Mouse (Mus musculus) fat pad, adult 2 months (tissue): ENCODE measurements around the gene Mapkapk3.
"Not testable (repeated sequence)": the region's sequence is repeated elsewhere in the genome, so short reads cannot be mapped to it uniquely, and the experiment has no call there.

Source experiments
- DNase-seq: peaks from one replicate; pipeline ENCODE4 v3.0.0-alpha.2; 2011; ENCODE audit warnings: low read depth, low spot score; ENCODE audit errors: extremely low read depth

Gene Mapkapk3

DNA sequence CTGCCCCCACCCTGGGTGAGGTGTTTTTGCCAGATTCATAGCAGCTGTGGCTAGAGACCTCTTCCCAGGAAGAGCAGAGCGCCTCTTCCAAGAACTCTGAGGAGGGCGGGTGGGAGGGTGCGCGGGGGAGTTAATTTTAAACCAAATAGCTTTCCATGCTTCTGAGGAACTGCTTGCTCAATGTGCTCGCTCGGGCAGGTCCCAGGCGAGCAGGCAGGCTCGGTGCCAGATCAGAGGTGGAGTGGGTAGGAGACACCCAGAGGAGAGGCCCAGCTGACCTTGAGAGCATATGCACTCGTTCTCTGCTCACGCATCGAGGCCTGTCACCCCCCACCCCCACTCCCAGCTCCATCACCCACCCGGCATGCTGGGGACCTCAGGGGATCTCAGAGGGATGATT is 18.2 kb upstream of the Mapkapk3 start:
- DNase-seq, result no peak

GRCm38 (mm10) chr9:107307099-107307872 is 17.6 kb upstream of the Mapkapk3 start:
- DNase-seq, result no peak

DNA sequence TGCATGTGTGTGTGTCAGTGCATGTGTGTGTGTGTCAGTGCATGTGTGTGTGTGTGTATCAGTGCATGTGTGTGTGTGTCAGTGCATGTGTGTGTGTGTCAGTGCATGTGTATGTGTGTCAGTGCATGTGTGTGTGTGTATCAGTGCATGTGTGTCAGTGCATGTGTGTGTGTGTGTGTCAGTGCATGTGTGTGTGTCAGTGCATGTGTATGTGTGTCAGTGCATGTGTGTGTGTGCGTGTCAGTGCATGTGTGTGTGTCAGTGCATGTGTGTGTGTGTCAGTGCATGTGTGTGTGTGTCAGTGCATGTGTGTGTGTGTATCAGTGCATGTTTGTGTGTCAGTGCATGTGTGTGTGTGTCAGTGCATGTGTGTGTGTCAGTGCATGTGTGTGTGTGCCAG is 17.0 kb upstream of the Mapkapk3 start:
- not testable (repeated sequence) for DNase-seq

GRCm38 (mm10) chr9:107305601-107306542 is 16.2 kb upstream of the Mapkapk3 start:
- no peak for DNase-seq

- DNase-seq, result no peak
Observed at GRCm38 (mm10) chr9:107305012-107305411, 15.3 kb upstream of the Mapkapk3 start.

DNA sequence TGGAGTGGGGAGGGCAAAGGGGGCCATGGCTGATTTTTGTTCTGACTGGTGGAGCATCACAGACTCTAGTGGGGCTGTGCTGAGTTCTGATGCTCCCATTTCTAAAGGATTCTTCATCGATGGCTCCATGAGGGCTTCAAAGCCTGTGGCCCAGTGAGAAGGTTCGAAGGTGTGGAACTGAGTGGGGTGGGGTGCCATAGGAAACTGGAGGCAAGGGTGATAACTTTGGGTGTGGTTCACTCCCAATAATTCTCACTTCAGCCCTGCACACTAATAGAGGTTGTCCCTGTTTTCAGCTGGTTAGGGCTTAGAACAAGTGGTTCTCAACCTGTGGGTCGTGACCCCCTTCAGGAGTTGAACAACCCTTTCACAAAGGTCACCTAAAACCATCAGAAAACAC is 14.7 kb upstream of the Mapkapk3 start:
- no peak for DNase-seq

DNA sequence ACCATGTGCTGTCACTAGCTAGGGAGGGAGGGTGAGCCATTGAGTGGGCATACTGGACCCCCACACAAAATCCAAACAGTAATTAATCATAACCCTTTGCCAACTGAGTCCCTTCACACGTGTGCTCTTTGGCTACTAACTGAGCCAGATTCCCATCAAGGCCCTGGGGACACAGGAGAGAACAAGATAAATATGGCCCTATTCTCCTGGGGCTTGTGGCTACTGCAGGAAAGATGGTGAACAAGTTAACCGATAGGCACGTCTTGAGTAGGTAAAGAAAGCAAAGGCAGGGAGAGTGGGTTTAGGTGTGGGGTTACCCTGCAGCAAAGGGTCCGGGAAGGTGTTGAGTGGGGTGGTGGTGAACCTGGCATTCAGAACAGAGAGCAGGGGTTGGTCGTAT is 14.2 kb upstream of the Mapkapk3 start:
- no peak for DNase-seq

- no peak for DNase-seq
Observed at GRCm38 (mm10) chr9:107303121-107303820, 13.6 kb upstream of the Mapkapk3 start.

GRCm38 (mm10) chr9:107302592-107302991 is 12.9 kb upstream of the Mapkapk3 start:
- DNase-seq, result no peak

GRCm38 (mm10) chr9:107301554-107302331 is 12.1 kb upstream of the Mapkapk3 start:
- no peak for DNase-seq

DNA sequence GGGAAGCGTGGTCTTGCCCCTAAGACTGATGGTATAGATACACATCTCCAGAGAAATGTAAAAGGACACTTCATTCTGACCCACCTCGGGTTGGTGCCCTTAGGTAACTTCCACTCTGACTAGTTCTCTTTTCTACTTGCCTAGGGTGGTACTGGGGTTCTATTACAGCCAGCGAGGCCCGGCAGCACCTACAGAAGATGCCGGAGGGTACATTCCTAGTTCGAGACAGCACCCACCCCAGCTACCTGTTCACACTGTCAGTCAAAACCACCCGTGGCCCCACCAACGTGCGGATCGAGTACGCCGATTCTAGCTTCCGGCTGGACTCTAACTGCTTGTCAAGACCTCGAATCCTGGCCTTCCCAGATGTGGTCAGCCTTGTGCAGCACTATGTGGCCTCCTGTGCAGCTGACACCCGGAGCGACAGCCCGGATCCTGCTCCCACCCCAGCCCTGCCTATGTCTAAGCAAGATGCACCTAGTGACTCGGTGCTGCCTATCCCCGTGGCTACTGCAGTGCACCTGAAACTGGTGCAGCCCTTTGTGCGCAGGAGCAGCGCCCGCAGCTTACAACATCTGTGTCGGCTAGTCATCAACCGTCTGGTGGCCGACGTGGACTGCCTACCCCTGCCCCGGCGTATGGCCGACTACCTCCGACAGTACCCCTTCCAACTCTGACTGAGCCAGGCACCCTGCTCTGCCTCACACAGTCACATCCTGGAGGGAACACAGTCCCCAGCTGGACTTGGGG is 10.7 kb upstream of the Mapkapk3 start:
- DNase-seq, result no peak

- no peak for DNase-seq
Observed at GRCm38 (mm10) chr9:107299783-107300182, 10.1 kb upstream of the Mapkapk3 start.

GRCm38 (mm10) chr9:107298876-107299275 is 9.2 kb upstream of the Mapkapk3 start:
- DNase-seq, result no peak

GRCm38 (mm10) chr9:107298059-107298780 is 8.5 kb upstream of the Mapkapk3 start:
- no peak for DNase-seq

GRCm38 (mm10) chr9:107297658-107298057 is 8.0 kb upstream of the Mapkapk3 start:
- no peak for DNase-seq

DNA sequence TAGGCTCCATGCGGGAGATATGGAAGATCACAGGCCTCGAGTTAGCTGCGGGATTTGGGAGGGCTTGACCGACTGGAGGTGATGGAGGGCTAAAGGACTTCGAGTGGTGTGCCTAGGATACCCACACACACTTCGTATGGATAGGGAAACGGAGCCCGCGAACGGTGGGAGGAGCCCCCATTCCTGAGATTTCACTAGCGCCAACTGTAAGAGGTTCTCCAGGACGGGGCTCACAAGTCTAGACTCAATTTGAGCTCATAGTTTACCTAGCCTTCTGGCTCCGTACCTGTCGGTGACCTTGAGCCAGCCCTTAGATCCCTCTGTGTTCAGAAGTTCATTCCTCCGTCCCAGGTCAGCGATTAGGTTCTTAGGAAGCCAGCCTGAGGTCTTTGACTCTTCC is 7.4 kb upstream of the Mapkapk3 start:
- no peak for DNase-seq

GRCm38 (mm10) chr9:107296501-107296965 is 6.9 kb upstream of the Mapkapk3 start:
- peak; percentile 95 for DNase-seq

DNA sequence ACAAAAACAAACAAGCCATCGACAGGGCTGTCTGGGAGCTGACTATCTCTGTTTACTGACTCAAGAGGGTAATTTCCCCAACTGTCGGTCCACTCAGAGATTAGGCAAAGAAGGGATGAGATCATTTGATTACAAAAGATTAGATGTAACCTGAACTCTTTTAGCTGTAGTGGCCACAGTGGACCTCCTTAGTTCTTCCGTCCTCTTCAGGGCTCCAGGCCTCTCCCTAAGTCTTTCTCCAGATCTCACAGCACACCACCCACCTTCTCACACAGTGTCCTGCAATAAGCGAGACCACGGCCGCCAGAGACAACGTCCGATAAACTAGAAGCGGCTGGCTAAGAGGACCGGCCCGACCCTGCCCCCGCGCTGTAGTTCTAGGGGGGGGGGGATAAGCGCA is 6.4 kb upstream of the Mapkapk3 start:
- DNase-seq, result no peak

DNA sequence AAGGTAGTCTGAATTCAATTTTAAA is 6.2 kb upstream of the Mapkapk3 start, which contains the start of gene Cish:
TSS of gene Cish (plus strand) at position 11 of the 25 bp plus-strand sequence.
- DNase-seq, result no peak

GRCm38 (mm10) chr9:107295616-107296015 is 5.9 kb upstream of the Mapkapk3 start:
- DNase-seq, result no peak
